Mouse (Mus musculus) E14TG2a.4 (cell line): Measurements from ENCODE around the gene Hmcn2.
A peak's percentile ranks its signal among the peaks of the same experiment; 100 is the strongest.

Experiments used
- CTCF ChIP-seq: conservative IDR thresholded peaks from 2 replicates; pipeline ENCODE4 v1.5.1; 2014; ENCODE audit warnings: low read length
- NANOG ChIP-seq: IDR thresholded peaks from 2 replicates; pipeline ENCODE4 v1.6.1; 2014; ENCODE audit warnings: borderline replicate concordance, low read length, mixed read lengths
- POU5F1 ChIP-seq: IDR thresholded peaks from 2 replicates; pipeline ENCODE4 v1.6.1; 2014; ENCODE audit warnings: low read length, borderline replicate concordance

DNA sequence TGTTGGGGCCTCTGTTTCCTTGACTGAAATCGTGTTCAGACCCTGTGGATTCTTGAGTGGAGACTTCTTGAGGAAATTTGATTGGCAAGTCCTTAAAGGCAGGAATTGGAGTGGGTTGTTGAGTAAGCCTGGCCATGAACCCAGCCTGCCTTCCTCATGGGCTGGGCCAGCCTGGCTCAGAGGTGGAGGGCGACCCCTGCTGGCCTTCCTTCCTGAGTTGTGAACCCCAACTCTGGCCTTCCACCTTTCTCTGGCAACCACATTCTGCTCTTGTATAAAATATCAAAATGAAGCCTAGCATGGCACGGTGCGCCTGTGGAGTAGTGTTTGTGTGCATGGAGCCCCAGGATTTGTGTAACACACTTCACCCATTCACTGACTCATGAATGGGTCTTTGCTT, 8.5 kb upstream of the Hmcn2 start:
- TF ChIP-seq NANOG (no peak), CTCF (peak; percentile 62), POU5F1 (no peak)
